Mouse (Mus musculus): ENCODE measurements around the gene Nkx2-5. TPM values are rescaled to one million over a fixed set of nuclear protein-coding genes. Genes with fewer than 3 reads are reported as not detected.

Nkx2-5 gene
- total RNA-seq, 2 experiments from 2014 or later: not detected

GRCm38 (mm10) chr17:26790269-26791214 is 54.3 kb downstream of the Nkx2-5 start:
- no peak for ATAC-seq (ENCODE audit: poor library complexity, severe bottlenecking)

GRCm38 (mm10) chr17:26789460-26790268 is 55.1 kb downstream of the Nkx2-5 start:
- no peak for ATAC-seq (ENCODE audit: poor library complexity, severe bottlenecking)

- no peak for ATAC-seq (ENCODE audit: poor library complexity, severe bottlenecking)
Measured at GRCm38 (mm10) chr17:26788986-26789385, 55.8 kb downstream of the Nkx2-5 start.

Other genes with a start within 250 kb of the Nkx2-5 start
- 304 and 336 TPM in 2 replicates for gene Atp6v0e, start 181.8 kb downstream of the Nkx2-5 start, total RNA-seq (2015)
- 529 and 571 TPM in 2 replicates for gene Atp6v0e, start 181.8 kb downstream of the Nkx2-5 start, total RNA-seq (2017)
- gene Crebrf, start 129.4 kb downstream of the Nkx2-5 start, total RNA-seq (2015): 24.7 and 31.2 TPM in 2 replicates
- gene Crebrf, start 129.4 kb downstream of the Nkx2-5 start, total RNA-seq (2017): 30.1 and 39.5 TPM in 2 replicates
- gene Bnip1, start 63.9 kb downstream of the Nkx2-5 start, total RNA-seq (2015): 18.8 and 20.2 TPM in 2 replicates
- gene Bnip1, start 63.9 kb downstream of the Nkx2-5 start, total RNA-seq (2017): 22.0 and 31.9 TPM in 2 replicates
- gene Kifc5b, start 72.1 kb upstream of the Nkx2-5 start, total RNA-seq (2015): 4.1 and 4.5 TPM in 2 replicates
- 10.8 and 13.8 TPM in 2 replicates for gene Kifc5b, start 72.1 kb upstream of the Nkx2-5 start, total RNA-seq (2017)
- gene Phf1, start 88.0 kb upstream of the Nkx2-5 start, total RNA-seq (2015): 11.6 and 11.7 TPM in 2 replicates
- gene Phf1, start 88.0 kb upstream of the Nkx2-5 start, total RNA-seq (2017): 10.6 and 15.5 TPM in 2 replicates
- 138 and 155 TPM in 2 replicates for gene Cuta, start 94.6 kb upstream of the Nkx2-5 start, total RNA-seq (2015)
- 56.9 and 73.0 TPM in 2 replicates for gene Cuta, start 94.6 kb upstream of the Nkx2-5 start, total RNA-seq (2017)
- 1.6 and 3.9 TPM in 2 replicates for gene Syngap1, start 96.2 kb upstream of the Nkx2-5 start, total RNA-seq (2015)
- gene Syngap1, start 96.2 kb upstream of the Nkx2-5 start, total RNA-seq (2017): 0.33 and 0.89 TPM in 2 replicates
- 4.5 and 4.7 TPM in 2 replicates for gene Zbtb9, start 128.2 kb upstream of the Nkx2-5 start, total RNA-seq (2015)
- gene Zbtb9, start 128.2 kb upstream of the Nkx2-5 start, total RNA-seq (2017): 13.3 and 14.4 TPM in 2 replicates
- gene Bak1, start 184.0 kb upstream of the Nkx2-5 start, total RNA-seq (2015): 115 and 120 TPM in 2 replicates
- 70.4 and 71.5 TPM in 2 replicates for gene Bak1, start 184.0 kb upstream of the Nkx2-5 start, total RNA-seq (2017)
- gene Itpr3, start 212.3 kb upstream of the Nkx2-5 start, total RNA-seq (2015): 5.9 and 6.2 TPM in 2 replicates
- gene Itpr3, start 212.3 kb upstream of the Nkx2-5 start, total RNA-seq (2017): 10.9 and 12.2 TPM in 2 replicates